Mouse (Mus musculus) gastrocnemius, postnatal 4 days (tissue): ENCODE results near the gene Rgs8. TPM values are rescaled to one million over a fixed set of nuclear protein-coding genes. Genes with fewer than 3 reads are reported as not detected.

Source experiments
- DNase-seq, 2 experiments: peaks; one replicate each; pipeline ENCODE4 v3.0.0; 2021 to 2022; ENCODE audit warnings: low spot score in 2 of 2, mixed read lengths in 2 of 2
- total RNA-seq, 2 experiments: library from RNA; stranded (reverse); gene quantifications; 2 replicates each; pipeline ENCODE4 v1.2.3; 2021

Gene Rgs8
- total RNA-seq, 2 experiments from 2014 or later, result 2.1 to 2.5 TPM

DNA sequence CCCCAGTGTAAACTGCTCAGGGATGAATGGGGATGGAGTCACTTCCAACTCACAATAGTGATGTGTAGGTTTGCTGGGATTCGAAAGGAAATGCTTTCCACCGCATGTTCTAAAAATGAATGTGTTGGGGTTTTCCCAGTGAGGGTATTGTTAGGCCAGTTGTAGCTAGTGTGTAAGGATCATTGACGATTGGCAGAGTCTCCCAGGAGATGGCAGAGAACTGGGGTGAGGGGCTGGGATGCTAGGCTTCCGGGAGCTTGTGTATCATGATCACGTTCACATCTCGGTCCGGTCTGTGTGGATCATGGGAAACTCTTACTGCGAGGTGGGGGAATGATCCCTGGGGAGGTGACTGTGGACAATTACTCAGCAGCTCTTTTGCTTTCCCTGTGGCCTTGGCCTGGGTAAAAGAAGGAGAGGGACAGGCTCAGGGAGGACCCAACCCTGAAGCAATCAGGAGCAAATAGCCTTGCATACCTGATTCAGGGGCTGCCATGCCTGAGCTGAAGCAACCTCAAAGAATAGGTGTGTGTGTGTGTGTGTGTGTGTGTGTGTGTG is 50.1 kb downstream of the Rgs8 start:
- DNase-seq, result no peak

DNA sequence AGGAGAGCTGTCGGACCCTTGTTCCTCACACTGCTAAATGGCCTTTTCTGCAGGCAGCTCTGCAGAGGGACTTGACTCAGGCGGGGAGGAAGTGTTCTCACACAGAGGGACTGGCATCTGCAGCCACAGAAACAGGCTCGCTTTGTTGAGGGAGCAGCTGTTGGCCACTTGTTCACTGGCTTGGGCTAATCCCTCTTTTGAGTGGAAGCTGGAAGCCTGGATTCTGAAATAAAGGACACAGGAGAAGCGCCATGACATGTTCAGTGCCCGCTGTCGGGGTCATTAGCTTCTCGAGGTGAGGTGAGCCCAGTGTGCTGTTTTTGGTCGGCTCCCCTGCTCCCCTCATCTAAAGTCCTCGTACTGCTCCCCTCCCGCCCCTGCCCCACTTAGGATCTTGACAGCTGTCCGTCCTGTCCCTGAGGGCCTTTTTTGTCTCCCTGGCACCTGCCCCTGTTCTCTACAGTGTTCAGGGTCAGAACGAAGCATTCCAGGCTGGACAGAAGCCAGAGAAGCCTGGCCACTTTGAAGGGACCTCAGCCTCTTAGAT is 50.7 kb downstream of the Rgs8 start:
- DNase-seq, result peak in 1 of 2 experiments; percentile 51

GRCm38 (mm10) chr1:153704174-153704573 is 51.3 kb downstream of the Rgs8 start:
- no peak for DNase-seq

- DNase-seq, result no peak
Observed at GRCm38 (mm10) chr1:153704996-153705395, 52.2 kb downstream of the Rgs8 start.

DNA sequence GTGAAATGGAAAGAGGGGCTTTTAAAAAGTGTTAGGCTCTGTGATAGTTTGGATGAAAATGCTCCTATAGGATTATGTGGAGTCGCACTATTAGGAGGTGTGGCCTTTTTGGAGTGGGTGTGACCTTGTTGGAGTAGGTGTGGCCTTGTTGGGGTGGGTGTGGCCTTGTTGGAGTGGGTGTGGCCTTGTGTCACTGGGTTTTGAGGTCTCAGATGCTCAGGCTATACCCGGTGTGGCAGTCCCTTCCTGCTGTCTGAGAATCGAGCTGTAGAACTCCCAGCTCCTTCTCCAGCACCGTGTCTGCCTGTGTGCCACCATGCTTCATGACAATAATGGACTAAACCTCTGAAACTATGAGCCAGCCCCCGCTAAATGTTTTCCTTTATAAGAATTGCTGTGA is 55.8 kb downstream of the Rgs8 start:
- DNase-seq, result no peak

- no peak for DNase-seq
Observed at GRCm38 (mm10) chr1:153709451-153709850, 56.6 kb downstream of the Rgs8 start.

- DNase-seq, result no peak
Observed at GRCm38 (mm10) chr1:153711544-153712262, 58.9 kb downstream of the Rgs8 start.

- DNase-seq, result no peak
Observed at GRCm38 (mm10) chr1:153712633-153713032, 59.8 kb downstream of the Rgs8 start.

DNA sequence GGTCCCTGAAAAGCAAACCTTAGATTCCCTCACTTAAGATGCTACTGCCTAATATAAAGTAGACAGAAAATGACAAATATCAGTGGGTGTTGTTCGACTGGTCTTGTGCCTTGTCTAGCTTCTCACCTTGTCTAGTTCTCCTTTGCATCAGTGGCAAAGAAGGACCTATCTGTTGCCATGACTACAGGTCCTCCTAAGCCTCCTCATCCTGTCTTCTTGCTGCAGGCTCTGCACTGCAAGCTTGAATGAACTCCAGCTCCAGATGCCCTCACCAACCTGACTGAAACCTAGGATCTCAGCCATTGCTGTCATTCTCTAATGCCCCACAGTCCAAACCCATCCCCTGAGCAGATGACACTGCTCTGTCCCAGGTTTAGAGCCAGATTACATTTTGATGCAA is 65.2 kb downstream of the Rgs8 start:
- DNase-seq, result no peak

DNA sequence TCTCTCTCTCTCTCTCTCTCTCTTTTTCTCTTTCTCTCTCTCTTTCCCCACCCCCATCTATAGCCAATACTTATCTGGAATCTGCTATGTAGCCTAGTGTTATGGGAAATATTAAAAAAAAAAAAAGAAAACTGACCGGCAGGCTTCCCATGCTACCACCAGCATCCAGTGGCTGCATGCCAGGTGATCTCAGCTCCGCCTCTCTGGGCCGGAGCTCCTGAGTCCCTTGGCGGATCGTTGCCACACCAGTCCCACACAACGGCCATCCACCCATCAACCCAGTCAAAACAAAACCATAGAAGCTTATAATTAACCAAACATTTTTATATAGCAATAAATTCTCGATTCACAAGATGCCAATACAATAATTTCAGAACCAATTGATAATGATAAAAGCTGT is 68.1 kb downstream of the Rgs8 start:
- no peak for DNase-seq

DNA sequence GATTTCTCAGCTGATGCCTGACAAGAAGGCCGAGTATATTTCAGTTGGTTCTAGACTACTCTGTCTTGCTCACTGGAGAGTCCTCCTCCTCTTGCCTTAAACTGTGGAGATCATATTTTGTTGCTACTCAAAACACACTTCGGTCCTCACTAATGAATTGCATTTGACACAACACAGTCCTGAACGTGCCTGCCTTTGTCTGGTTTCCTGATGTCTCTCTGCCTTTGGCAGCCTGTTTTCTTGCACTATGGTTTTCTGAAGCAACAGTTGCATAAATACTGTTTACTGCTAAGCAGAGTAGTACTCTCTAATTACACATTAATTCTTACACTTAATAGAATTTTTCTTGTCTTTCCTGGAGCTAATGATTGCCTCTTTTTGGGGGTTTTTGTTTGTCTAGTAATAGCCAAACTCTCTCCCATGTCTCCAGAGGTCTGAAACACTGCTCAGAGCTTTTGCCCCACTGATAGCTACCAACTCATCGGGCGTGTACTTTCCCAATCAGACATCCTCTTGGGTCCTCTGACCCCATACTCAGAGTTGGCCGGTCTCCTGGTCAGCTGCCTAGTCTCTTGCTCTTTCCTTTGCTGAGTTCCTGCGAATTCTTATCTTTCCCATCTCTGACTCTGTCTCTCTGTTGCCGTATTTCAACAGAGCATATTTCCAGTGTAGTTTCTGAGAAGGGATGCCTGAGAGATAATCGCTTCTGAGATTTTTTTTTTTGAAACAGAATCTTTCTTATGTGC is 68.9 kb downstream of the Rgs8 start:
- no peak for DNase-seq

GRCm38 (mm10) chr1:153723426-153723825 is 70.6 kb downstream of the Rgs8 start:
- no peak for DNase-seq

DNA sequence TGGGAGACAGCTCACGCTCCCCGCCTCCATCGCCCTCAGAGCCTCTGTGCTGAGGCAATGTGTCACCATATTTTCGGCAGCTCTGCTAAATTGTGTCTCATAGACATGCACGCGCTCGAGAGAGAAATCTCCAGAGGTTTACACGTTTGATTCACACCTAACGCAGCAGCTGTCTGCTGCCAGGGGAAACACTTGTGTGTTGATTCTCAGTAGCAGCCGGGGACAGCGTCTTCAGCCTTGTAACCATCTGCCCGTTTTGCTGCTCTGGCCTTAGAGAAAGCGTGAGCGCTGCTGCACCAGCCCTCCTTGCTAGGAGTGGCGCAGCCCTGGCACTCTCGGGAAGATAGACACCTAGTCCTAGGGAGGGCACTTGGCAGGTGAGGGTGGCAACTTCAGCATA is 73.8 kb downstream of the Rgs8 start:
- DNase-seq, result no peak

- DNase-seq, result no peak
Observed at GRCm38 (mm10) chr1:153729806-153730205, 77.0 kb downstream of the Rgs8 start.

DNA sequence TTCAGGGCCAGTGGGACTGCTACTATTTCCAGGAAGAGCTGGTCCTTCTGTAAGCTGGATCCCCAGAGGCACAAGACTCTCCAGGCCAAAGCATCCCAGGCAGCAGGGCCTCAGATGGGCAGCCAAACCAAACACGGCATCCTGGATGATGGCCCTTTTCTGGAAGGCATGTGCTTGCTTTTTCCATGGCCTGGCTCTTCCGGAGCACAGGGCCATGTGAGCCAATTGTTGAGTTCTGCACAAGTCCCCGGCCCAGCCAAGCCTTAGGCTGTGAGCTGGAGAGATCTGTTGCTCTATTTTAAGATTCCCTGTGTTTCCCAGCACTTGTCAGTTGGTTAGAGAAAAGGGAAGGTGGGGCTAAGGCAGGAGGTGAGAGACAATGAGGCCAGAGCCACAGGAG is 77.8 kb downstream of the Rgs8 start:
- DNase-seq, result peak in 1 of 2 experiments; percentile 54

DNA sequence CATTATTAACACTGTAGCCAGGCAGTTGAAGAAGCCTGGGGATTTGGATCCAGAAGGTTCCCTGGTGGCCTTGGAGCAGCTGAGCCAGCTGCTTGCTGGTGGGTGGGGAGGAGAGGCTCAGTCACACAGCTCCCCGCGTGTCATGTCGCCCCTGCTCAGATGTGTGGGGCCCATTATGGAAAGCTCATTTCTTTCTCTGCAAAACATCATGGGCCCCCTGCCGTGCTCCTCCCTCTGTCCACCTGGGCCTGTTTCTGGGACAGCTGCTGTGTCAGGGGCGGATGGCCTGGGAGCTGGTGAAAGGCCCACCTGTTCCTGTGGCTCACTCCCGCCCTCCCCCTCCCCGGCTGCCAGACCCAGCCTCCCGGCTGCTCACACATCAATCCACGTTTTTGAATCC is 80.4 kb downstream of the Rgs8 start:
- no peak for DNase-seq

GRCm38 (mm10) chr1:153734866-153735265 is 82.0 kb downstream of the Rgs8 start:
- DNase-seq, result no peak

DNA sequence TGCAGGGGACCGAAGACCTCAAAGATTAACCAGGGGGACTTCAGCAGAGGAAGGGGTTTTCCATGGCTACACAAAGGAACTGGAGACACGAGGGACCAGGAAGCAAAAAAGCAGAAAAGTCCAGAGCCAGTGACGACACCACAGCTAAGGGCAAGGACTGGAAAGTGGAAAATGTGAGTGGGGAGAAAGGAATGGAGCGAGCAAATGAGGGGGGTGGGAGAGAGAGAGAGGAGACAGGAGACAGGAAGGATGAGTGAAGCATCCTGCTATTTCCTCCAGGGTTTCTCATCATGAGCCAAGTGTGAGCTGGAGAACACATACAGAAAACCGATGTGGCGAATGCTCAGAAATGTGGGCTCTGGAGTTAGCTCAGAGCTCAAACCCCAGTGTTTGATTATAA is 83.3 kb downstream of the Rgs8 start:
- DNase-seq, result no peak

GRCm38 (mm10) chr1:153737101-153738085 is 84.6 kb downstream of the Rgs8 start:
- DNase-seq, result no peak

- DNase-seq, result no peak
Observed at GRCm38 (mm10) chr1:153739437-153740015, 86.7 kb downstream of the Rgs8 start.

DNA sequence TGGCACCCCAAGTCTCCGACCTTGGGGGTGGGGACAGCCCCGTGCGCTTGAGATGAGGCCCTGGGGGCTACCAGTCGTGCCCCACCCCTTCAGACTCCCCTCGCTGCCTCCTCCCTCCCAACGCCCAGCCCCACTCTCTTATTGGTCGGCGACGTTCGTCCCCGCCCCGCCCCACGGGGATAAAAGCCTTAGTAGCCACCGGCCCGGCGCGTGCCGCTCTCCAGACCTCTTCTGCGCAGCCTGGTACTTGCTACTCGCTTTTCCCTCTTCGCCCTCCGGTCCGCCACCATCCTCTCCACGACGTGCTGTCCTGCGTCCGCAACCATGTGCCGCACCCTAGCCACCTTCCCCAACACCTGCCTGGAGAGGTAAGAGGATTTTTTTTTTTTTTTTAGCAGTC is 87.3 kb downstream of the Rgs8 start, which contains the start of gene Rgs16:
Rgs16 (plus strand) TSS at position 205 of the 400 bp plus-strand sequence.
- DNase-seq, result peak; percentile 81 to 90
